Mouse (Mus musculus) embryonic fibroblast, embryonic 13.5 days (primary cell): Measurements from ENCODE around the gene Ddx11.

Experiments
- CTCF ChIP-seq: IDR thresholded peaks from 2 replicates; pipeline ENCODE4 v1.5.1; 2011; ENCODE audit warnings: mild to moderate bottlenecking, control low read depth, low read length, moderate library complexity, borderline replicate concordance; ENCODE audit not compliant: insufficient read depth
- POLR2A ChIP-seq: IDR thresholded peaks from 2 replicates; pipeline ENCODE4 v1.6.1; 2011; ENCODE audit warnings: low read depth, mild to moderate bottlenecking, control low read depth, low read length, moderate library complexity

- TF ChIP-seq POLR2A (no peak), CTCF (no peak)
These were observed 15.1 kb upstream of the Ddx11 start for GRCm38 (mm10) chr17:66108198-66108597.
